Mouse (Mus musculus): Measurements from ENCODE around the gene Man2a1.

- TF ChIP-seq CTCF (IDR thresholded peaks at IDR 0.05; ENCODE audit: borderline replicate concordance, insufficient read depth, low read length) (no peak), POLR2A (IDR thresholded peaks at IDR 0.05; ENCODE audit: low read depth, low read length) (no peak)
These were observed 12.4 kb downstream of the Man2a1 start for GRCm38 (mm10) chr17:64612930-64613329.

Measured in embryonic fibroblast, embryonic 13.5 days (primary cell).